Mouse (Mus musculus) gonadal fat pad, adult 2 months (tissue): ENCODE results near the gene Fbxo31. TPM values are rescaled to one million over a fixed set of nuclear protein-coding genes. Genes with fewer than 3 reads are reported as not detected.

ENCODE experiments used
- DNase-seq: peaks from one replicate; pipeline ENCODE4 v3.0.0-alpha.2; 2012; ENCODE audit warnings: low read depth
- polyA plus RNA-seq: library from polyadenylated mRNA; depleted of rRNA; stranded (reverse); fragments of >200 nt; gene quantifications from 2 replicates; pipeline ENCODE4 v1.2.3, GENCODE M21; 2012; rRNA removed

The Fbxo31 gene
- polyA plus RNA-seq, 1 experiment, result 26.5 TPM

GRCm38 (mm10) chr8:121552506-121552905, 26.1 kb downstream of the Fbxo31 start:
- no peak for DNase-seq

GRCm38 (mm10) chr8:121551065-121551985, 27.3 kb downstream of the Fbxo31 start:
- no peak for DNase-seq

- no peak for DNase-seq
Measured at GRCm38 (mm10) chr8:121550056-121550455, 28.6 kb downstream of the Fbxo31 start.

GRCm38 (mm10) chr8:121547132-121547531, 31.5 kb downstream of the Fbxo31 start:
- no peak for DNase-seq

- DNase-seq, result no peak
Measured at GRCm38 (mm10) chr8:121544936-121545335, 33.7 kb downstream of the Fbxo31 start.

- no peak for DNase-seq
Measured at GRCm38 (mm10) chr8:121544276-121544785, 34.3 kb downstream of the Fbxo31 start, which contains the start of gene 1700018B08Rik. 1700018B08Rik (minus strand) TSS chr8:121544320.

GRCm38 (mm10) chr8:121542901-121543300, 35.7 kb downstream of the Fbxo31 start:
- no peak for DNase-seq

GRCm38 (mm10) chr8:121541862-121542261, 36.7 kb downstream of the Fbxo31 start:
- no peak for DNase-seq

- no peak for DNase-seq
Measured at GRCm38 (mm10) chr8:121532381-121532780, 46.2 kb downstream of the Fbxo31 start.

- DNase-seq, result no peak
Measured at GRCm38 (mm10) chr8:121530639-121531038, 48.0 kb downstream of the Fbxo31 start.

- DNase-seq, result no peak
Measured at GRCm38 (mm10) chr8:121528790-121529189, 49.8 kb downstream of the Fbxo31 start.

GRCm38 (mm10) chr8:121527751-121528150, 50.9 kb downstream of the Fbxo31 start:
- DNase-seq, result no peak

GRCm38 (mm10) chr8:121526811-121527550, 51.6 kb downstream of the Fbxo31 start:
- DNase-seq, result no peak

GRCm38 (mm10) chr8:121525111-121525818, 53.3 kb downstream of the Fbxo31 start:
- DNase-seq, result no peak

- DNase-seq, result no peak
Measured at GRCm38 (mm10) chr8:121513429-121513828, 65.2 kb downstream of the Fbxo31 start.

- DNase-seq, result no peak
Measured at GRCm38 (mm10) chr8:121511751-121512150, 66.9 kb downstream of the Fbxo31 start.

Other genes with a start within 250 kb of the Fbxo31 start
- gene 1700018B08Rik, start 34.5 kb downstream of the Fbxo31 start, polyA plus RNA-seq, result 0.92 and 2.0 TPM in 2 replicates
- gene Map1lc3b, start 11.6 kb upstream of the Fbxo31 start, polyA plus RNA-seq, result 76.9 and 94.2 TPM in 2 replicates
- 18.2 and 21.2 TPM in 2 replicates for gene Zcchc14, start 74.1 kb upstream of the Fbxo31 start, polyA plus RNA-seq
- gene Jph3, start 150.8 kb upstream of the Fbxo31 start, polyA plus RNA-seq, result 0.06 and 0.08 TPM in 2 replicates